Mouse (Mus musculus): ENCODE measurements around the gene Zeb2.

DNA sequence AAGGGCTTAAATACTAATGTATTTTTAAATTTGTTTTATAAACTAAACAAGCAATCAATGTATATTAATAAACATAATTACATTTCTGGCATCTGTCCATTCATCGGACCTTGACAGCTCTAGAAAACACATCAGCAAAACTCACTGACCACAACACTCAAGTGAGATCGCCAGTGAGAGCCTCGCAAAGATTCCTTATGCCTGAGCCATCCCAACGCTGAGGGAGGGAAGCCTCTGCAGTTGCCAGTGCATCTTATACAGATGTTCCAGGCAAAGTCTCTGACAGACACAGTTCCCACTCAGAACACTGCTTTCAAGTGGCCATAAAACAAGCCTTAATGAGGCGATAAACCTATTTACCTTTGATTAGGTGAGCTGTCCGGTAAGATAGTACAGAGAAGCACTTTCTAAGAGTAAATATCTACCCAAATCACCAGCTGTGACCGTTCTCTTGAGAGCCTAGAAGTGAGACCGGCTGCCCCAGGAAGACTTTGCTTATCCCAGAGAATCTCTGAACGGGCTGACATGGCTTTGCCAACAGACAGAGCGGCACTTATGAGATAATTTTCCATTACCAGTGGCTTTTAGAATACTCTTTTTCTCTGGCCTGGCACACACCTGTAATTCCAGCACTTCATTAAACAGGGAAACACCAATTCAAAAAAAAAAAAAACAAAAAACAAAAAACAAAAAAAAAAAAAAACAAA, 60.2 kb downstream of the Zeb2 start:
- no peak for TF ChIP-seq POLR2A (IDR thresholded peaks at IDR 0.05; ENCODE audit: control insufficient read depth, low read depth, low read length)
- TF ChIP-seq CTCF (IDR thresholded peaks at IDR 0.05; ENCODE audit: control insufficient read depth, insufficient read depth, insufficient replicate concordance, low read depth, low read length) = no peak

All from testis, adult 2 months (tissue).